Mouse (Mus musculus) midbrain, embryonic 10.5 days (tissue): ENCODE data around the gene Triobp. TPM values are rescaled to one million over a fixed set of nuclear protein-coding genes. Genes with fewer than 3 reads are reported as not detected.
A peak's percentile ranks its signal among the peaks of the same experiment; 100 is the strongest.

ENCODE experiments used
- DNase-seq: peaks from one replicate; pipeline ENCODE4 v3.0.0-alpha.2; 2017; ENCODE audit warnings: low spot score
- H3K27ac ChIP-seq: fragments of 300-500 bp; sonication (generic); replicated peaks from 2 replicates; pipeline ENCODE4 v1.5.1; 2016; ENCODE audit warnings: mild to moderate bottlenecking
- H3K27me3 ChIP-seq: fragments of 300-500 bp; sonication (generic); 2 replicates; pipeline ENCODE4 v1.6.1; 2016; ENCODE audit warnings: low read depth, mild to moderate bottlenecking; ENCODE audit not compliant: poor library complexity, severe bottlenecking
- H3K36me3 ChIP-seq: fragments of 300-500 bp; sonication (generic); 2 replicates; pipeline ENCODE4 v1.6.1; 2016; ENCODE audit warnings: mild to moderate bottlenecking, moderate library complexity
- H3K4me1 ChIP-seq: fragments of 300-500 bp; sonication (generic); 2 replicates; pipeline ENCODE4 v1.6.1; 2016
- H3K4me3 ChIP-seq: fragments of 300-500 bp; sonication (generic); 2 replicates; pipeline ENCODE4 v1.5.1; 2016; ENCODE audit warnings: mild to moderate bottlenecking, moderate library complexity
- H3K9me3 ChIP-seq: fragments of 300-500 bp; sonication (generic); replicated peaks from 2 replicates; pipeline ENCODE4 v1.6.1; 2016; ENCODE audit warnings: mild to moderate bottlenecking
- WGBS: fragments of 180-500 bp; shearing (Covaris S2); methylation state at CpG from one replicate; pipeline ENCODE4 v1.1.7; 2016; 5-methylcytosine and 5-hydroxymethylcytosine counted together
- polyA plus RNA-seq: library from polyadenylated mRNA; unstranded; fragments of >200 nt; fragmentation: Nextera tagmentation; extraction: Ambion mirVana; gene quantifications from 2 replicates; pipeline ENCODE4 v1.2.1, GENCODE M21; 2016

Gene Triobp
- polyA plus RNA-seq, 1 experiment from 2014 or later, result 39.7 TPM

DNA sequence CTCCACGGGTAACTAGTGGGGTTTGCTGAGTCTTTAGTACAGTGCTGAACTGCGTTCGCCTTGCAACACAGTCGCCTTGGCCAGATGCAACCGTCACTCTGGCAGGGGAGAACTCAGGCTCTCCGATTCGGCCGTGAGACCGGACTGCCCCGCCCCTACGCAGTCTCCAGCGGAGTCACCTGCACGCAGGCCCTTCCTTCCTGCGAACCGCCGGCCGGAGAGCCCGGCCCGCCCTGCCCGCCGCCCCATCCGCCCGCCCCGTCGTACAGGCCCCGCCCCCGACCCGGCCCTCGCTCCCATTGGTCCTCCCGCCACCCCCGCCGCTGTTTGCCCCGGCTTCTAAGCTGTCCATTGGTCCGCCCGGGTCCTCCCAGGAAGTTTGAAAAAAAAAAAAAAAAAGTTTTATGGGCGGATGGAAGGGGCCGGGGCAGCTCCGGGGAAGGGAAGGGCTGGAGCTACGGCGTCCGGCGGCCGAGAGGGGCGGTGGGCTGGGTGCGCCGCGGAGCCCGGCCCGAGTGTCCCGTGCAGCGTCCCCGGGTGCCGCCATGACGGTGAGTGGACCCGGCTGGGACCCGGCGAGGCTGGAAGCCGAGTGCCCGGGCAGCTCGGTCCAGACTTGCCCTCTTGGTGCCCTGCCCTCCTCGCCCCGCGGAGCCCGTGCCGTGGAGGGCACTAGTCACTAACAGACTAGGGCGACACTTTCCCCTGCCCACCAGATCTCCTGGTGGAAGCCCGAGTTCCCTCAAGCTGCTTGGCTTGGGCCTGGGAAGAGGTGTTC lies 35.3 kb downstream of the Triobp start:
- H3K27ac ChIP-seq, result peak overlapping the region; percentile 91
- H3K4me3 ChIP-seq, result peak overlapping the region; percentile 95
- peaks cover 67% of the 10 kb centered on the region for H3K4me1 ChIP-seq
- WGBS, result under 1% methylated on average over 50 of the region's 67 CpGs
- H3K36me3 ChIP-seq, result peaks cover 4% of the 10 kb centered on the region
- H3K27me3 ChIP-seq, result no peaks in the 10 kb centered on the region
- DNase-seq, result peak; percentile 93
- no peaks in the 10 kb centered on the region for H3K9me3 ChIP-seq

DNA sequence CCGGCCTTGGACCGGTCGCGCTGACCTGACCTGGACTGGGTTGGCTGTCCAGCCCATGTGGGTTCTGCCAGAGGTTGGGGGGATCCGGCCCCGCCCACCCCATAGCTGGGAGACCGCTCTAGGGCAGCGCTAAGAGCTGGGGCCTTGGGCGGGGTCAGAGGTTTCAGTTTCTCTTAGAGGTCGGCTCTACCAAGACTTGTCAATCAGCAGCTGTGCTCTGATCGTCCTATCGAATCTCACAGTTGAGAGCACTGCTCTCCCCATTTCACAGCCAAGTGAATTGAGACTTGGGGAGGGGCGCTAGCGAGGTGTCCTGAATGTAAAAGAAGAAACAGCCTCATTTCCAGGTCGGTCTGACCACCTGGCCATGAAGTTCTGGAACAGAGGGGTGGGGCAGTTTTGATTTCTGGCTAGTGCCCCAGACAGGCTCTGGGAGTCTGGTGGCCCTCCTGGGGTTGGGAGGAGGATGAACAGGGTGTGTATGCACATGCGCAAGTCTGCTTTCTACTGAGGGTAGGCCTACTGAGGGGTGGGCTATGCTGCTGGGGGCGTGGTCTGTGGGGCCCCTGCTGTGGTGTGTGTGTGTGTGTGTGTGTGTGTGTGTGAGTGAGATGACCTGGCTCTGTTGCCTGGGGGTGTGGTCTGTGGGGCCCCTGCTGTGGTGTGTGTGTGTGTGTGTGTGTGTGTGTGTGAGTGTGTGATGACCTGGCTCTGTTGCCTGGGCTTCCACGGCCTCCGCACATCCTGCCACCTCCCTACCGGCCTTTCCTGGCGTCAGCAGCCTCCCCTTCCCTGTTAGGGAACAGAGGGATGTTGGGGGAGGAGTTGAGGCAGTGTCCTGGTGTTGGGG lies 36.1 kb downstream of the Triobp start:
- Histone ChIP-seq H3K27me3 (no peaks in the 10 kb centered on the region), H3K9me3 (no peaks in the 10 kb centered on the region), H3K4me3 (peak overlapping the region; percentile 95), H3K27ac (peak overlapping the region; percentile 91), H3K36me3 (peaks cover 12% of the 10 kb centered on the region), H3K4me1 (peaks cover 64% of the 10 kb centered on the region)
- peak; percentile 62 for DNase-seq
- under 1% methylated on average over 21 of the region's 21 CpGs for WGBS

DNA sequence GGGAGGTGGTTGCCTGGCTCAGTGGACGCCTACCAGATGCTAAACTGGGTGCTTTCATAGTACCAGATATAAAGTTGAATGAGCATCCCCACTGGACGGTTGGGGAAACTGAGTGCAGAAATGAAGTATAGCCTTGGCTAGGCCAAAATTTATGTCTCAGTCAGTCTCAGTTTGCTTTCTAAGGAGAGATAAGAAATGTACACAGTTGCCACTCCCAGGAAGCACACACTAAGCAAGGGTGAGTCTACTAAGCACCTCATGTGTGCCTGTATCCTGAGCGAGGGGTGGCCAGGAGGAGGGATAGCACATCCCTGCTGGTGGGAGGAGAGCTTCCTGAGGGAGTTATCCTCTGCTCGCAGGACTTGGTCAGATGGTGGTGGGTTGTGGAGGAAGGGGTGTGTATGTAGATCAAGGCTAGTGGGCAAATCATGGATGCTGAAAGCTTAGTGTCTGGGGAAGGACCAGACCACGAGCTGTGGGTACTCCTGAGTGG lies 36.8 kb downstream of the Triobp start:
- Histone ChIP-seq H3K4me3 (peak overlapping the region; percentile 95), H3K36me3 (peaks cover 19% of the 10 kb centered on the region), H3K27me3 (no peaks in the 10 kb centered on the region), H3K9me3 (no peaks in the 10 kb centered on the region), H3K27ac (peak overlapping the region; percentile 91), H3K4me1 (peaks cover 59% of the 10 kb centered on the region)
- WGBS, result 47% methylated on average over 5 of the region's 5 CpGs
- DNase-seq, result no peak

DNA sequence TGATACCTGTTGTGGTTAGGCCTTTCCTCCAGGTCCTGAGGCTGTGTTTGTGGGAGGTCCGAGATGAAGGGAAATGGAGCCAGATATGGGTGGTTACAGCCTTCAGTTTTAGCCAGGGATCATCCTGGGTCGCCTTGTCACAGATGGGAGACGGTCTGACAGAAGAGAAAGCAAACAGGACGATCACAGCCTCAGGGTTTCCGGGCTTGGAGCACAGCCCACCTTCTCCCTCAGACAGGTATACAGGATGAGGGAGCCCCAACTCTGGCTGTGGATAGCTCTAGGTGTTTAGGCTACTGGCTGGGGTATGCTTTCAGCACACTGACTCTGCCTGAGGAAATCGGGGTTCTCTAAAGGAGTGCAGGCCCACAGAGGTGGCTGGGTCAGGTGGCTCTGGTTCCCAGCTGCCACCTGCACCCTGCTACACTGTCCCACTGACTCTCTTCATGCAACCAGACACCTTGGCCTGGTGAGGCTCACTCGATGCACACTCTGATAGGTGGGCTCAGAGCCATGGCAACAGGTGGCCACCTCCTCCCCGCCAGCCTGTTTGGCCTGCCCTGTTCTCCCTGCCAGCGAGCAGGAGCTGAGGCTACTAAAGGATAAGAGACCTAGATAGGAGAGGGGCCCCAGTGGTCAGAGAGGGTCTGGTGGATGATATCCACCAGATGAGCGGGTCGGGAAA lies 39.2 kb downstream of the Triobp start:
- DNase-seq, result no peak
- no peak overlapping the region for H3K4me3 ChIP-seq
- no peaks in the 10 kb centered on the region for H3K9me3 ChIP-seq
- no peaks in the 10 kb centered on the region for H3K27me3 ChIP-seq
- peaks cover 56% of the 10 kb centered on the region for H3K4me1 ChIP-seq
- H3K36me3 ChIP-seq, result peaks cover 43% of the 10 kb centered on the region
- H3K27ac ChIP-seq, result 0 out of 2 replicates have a peak overlapping the region, but pooled peaks have one; percentile 17
- 59% methylated on average over 11 of the region's 11 CpGs for WGBS

DNA sequence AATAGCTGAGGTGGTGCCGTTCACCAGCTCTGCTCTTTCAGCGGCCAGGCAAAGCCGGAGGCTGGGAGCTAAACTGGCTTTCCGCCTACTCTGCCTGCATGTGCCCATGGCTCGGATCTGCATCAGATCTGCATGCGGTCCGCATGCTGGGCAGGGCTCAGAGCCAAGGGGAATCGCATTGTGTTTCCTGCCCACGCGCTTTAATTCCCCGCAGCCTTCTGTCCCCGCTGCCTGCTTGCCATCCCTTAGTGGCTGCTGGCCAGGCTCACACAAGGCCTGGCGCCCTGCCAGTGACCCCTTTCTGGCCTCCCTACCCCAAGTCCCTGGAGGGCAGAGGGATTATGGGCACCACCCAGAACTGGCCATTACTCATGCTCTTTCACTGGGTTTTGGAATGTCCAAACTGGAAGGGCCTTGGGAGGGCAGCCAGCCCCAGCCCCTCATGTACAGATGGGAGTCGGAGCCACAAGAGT lies 41.0 kb downstream of the Triobp start:
- DNase-seq, result no peak
- WGBS, result 89% methylated on average over 14 of the region's 14 CpGs
- Histone ChIP-seq H3K27ac (no peak overlapping the region), H3K36me3 (peaks cover 61% of the 10 kb centered on the region), H3K9me3 (no peaks in the 10 kb centered on the region), H3K4me3 (no peak overlapping the region), H3K27me3 (no peaks in the 10 kb centered on the region), H3K4me1 (peaks cover 39% of the 10 kb centered on the region)

DNA sequence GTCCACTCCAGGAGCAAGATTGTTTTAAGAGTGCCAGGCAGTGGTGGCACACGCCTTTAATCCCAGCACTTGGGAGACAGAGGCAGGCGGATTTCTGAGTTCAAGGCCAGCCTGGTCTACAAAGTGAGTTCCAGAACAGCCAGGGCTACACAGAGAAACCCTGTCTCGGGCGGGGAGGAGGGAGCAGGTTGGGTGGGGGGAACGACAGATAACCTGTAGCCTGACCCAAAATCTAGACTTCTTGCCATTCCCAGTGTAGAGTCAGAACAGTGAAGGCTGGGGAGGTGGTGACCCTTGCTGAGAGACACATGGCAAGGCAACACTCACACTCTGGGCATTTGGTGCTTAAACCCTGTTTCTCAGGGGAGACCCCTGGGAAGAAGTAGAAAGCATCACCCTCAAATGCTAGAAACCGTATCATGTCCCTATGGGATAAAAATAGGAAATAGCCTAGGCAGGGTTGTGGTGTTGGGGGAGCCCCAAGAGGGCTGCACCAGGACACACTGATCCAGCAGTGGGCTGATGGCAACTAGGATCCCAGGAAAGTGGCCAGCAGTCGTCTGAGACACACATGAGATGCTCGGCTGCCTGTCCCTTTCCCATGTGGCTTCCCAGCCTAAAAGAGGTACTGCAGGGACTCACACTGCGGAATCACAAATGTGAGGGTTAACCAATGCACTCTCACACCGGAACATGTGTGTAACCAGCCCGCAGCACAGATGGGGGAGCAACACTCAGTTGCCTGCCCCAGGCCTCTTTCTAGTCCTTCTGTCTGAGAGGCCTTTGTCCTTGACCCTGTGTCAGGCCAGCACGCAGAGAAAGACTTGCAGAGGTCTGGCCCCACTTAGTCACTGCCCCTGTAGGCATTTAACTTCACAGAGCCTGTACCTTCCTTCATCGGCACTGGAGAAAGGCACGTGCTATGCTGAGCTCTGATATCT lies 41.9 kb downstream of the Triobp start:
- H3K9me3 ChIP-seq, result no peaks in the 10 kb centered on the region
- no peak overlapping the region for H3K4me3 ChIP-seq
- peaks cover 31% of the 10 kb centered on the region for H3K4me1 ChIP-seq
- H3K27ac ChIP-seq, result no peak overlapping the region
- DNase-seq, result no peak
- H3K27me3 ChIP-seq, result no peaks in the 10 kb centered on the region
- peaks cover 70% of the 10 kb centered on the region for H3K36me3 ChIP-seq
- 91% methylated on average over 14 of the region's 14 CpGs for WGBS

DNA sequence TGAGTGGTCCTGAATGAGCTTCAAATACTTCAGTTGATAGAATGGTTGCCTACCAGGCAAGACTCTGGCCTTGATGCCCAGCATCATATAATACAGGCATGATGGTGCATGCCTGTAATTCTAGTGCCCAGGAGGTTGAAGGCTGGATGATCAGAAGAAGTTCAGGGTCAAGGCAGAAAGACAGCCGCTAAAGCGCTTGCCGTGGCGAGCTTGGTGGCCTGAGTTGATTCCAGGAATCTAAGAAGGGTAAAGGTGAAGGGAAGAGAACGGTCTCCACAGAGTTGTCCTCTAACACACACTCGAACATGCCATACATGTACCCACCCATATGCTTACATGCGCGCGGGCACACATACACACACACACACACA lies 42.6 kb downstream of the Triobp start:
- no peaks in the 10 kb centered on the region for H3K9me3 ChIP-seq
- 95% methylated on average over 9 of the region's 9 CpGs for WGBS

DNA sequence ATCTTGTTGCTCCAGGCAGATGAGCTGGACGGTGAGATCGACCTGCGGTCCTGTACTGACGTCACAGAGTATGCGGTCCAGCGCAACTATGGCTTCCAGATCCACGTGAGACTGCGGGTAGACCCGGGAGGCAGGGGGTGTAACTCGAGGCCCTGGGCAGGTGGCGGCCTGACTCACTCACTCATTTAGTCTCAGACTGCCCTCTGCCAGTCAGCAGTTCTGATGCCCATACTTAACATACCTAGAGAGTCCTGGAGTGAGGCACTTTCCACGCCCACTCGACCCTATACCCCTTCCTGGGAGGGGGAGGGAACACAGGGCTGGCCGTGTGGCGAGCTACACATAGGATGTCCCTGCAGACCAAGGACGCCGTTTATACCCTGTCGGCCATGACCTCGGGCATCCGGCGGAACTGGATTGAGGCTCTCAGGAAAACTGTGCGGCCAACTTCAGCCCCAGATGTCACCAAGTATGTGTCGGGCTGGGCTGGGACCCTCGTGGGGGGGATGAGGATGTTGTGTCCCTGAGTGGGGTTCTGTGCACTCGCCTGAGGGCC lies 43.5 kb downstream of the Triobp start:
- no peak for DNase-seq
- H3K36me3 ChIP-seq, result peaks cover 86% of the 10 kb centered on the region

More for the DNA sequence above, 42.6 kb downstream of the Triobp start:
- Histone ChIP-seq H3K4me3 (no peak overlapping the region), H3K27ac (no peak overlapping the region), H3K36me3 (peaks cover 77% of the 10 kb centered on the region), H3K4me1 (peaks cover 24% of the 10 kb centered on the region), H3K27me3 (no peaks in the 10 kb centered on the region)
- DNase-seq, result no peak

DNA sequence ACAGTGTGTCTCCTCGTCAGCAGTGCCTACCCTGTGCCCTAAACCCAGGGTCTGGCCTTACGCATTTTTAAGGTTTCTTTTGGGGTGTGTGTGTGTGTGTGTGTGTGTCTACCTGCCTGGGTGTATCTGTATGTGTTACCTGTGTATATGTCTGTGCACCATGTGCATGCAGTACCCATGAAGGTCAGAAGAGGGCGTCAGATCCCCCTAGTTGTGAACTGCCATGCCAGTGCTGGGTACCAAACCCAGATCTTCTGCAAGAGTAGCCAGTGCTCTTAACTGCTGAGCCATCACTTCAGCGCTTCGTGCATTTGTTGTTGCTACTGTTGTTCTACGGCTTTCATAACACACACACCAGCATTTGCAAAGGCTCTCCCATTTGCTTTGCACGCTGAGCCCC lies 44.7 kb downstream of the Triobp start:
- DNase-seq, result no peak
- Histone ChIP-seq H3K4me3 (no peak overlapping the region), H3K27me3 (no peaks in the 10 kb centered on the region), H3K4me1 (0 out of 2 replicates have a peak, but pooled peaks cover 4% of the 10 kb centered on the region), H3K36me3 (peaks cover 98% of the 10 kb centered on the region), H3K9me3 (no peaks in the 10 kb centered on the region), H3K27ac (no peak overlapping the region)
- 93% methylated on average over 7 of the region's 7 CpGs for WGBS

More for the DNA sequence above, 43.5 kb downstream of the Triobp start:
- Histone ChIP-seq H3K27me3 (no peaks in the 10 kb centered on the region), H3K4me1 (peaks cover 14% of the 10 kb centered on the region), H3K27ac (no peak overlapping the region), H3K4me3 (no peak overlapping the region), H3K9me3 (no peaks in the 10 kb centered on the region)
- 95% methylated on average over 25 of the region's 25 CpGs for WGBS

DNA sequence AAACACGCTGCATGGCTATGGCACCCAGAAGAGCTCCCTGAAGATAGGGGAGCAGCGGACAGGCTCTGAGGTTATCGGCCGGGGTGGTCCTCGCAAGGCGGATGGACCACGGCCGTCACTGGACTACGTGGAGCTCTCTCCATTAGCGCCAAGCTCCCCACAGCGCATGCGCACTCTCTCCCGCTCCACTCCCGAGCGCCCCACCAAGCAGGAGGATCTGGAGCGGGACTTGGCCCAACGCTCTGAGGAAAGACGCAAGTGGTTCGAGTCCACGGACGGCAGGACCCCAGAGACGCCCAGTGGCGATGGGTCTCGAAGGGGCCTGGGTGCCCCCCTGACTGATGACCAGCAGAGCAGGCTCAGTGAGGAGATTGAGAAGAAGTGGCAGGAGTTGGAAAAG lies 45.4 kb downstream of the Triobp start:
- Histone ChIP-seq H3K9me3 (no peaks in the 10 kb centered on the region), H3K4me3 (no peak overlapping the region), H3K27ac (no peak overlapping the region), H3K4me1 (peaks cover 5% of the 10 kb centered on the region), H3K27me3 (no peaks in the 10 kb centered on the region), H3K36me3 (peaks cover 99% of the 10 kb centered on the region)
- no peak for DNase-seq
- whole genome bisulfite sequencing, result 96% methylated on average over 24 of the region's 24 CpGs

DNA sequence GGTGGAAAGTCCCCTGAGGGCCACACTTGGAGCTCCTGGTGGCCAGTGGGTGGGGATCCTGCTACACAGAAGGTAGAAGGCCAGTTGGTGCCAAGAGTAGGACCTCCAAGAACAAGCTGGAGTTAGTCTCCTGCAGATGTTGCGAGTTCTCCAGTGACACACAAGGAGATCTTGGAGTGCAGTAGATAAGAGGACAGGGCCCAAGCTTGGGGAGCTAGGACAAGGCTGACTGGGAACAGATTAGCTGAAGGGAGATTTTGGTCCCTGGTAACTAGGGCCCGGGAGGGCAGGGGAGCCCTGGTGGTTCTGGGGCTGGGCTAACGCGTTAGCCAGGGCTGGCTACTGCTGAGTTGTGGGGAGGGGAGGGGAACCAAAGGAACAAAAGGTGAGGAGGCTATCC lies 48.4 kb downstream of the Triobp start:
- Histone ChIP-seq H3K27ac (no peak overlapping the region), H3K4me1 (peaks cover 9% of the 10 kb centered on the region), H3K36me3 (peaks cover 97% of the 10 kb centered on the region), H3K9me3 (no peaks in the 10 kb centered on the region), H3K4me3 (no peak overlapping the region), H3K27me3 (no peaks in the 10 kb centered on the region)
- 89% methylated on average over 4 of the region's 4 CpGs for WGBS
- DNase-seq, result no peak
